Mouse (Mus musculus) cerebellum, adult 2 months (tissue): ENCODE results near the gene Brip1.

Experiments used
- CTCF ChIP-seq: fragments of 200-500 bp; IDR thresholded peaks from 2 replicates; pipeline ENCODE4 v1.5.1; 2011; ENCODE audit warnings: low read depth, mild to moderate bottlenecking, control low read depth, low read length, moderate library complexity, borderline replicate concordance; ENCODE audit not compliant: insufficient read depth
- POLR2A ChIP-seq: fragments of 200-500 bp; IDR thresholded peaks from 2 replicates; pipeline ENCODE4 v1.6.1; 2011; ENCODE audit warnings: low read length, control low read depth, borderline replicate concordance; ENCODE audit not compliant: insufficient read depth

GRCm38 (mm10) chr11:86075371-86075770, 125.6 kb downstream of the Brip1 start:
- TF ChIP-seq CTCF: no peak
- TF ChIP-seq POLR2A: no peak
